Mouse (Mus musculus) urinary bladder, postnatal 10 days (tissue): ENCODE data around the gene Gpsm1.

Experiments
- DNase-seq: peaks from one replicate; pipeline ENCODE4 v3.0.0; 2022; ENCODE audit warnings: low spot score

Gpsm1 gene

GRCm38 (mm10) chr2:26315072-26315924, at the start of gene Gpsm1:
Gene Gpsm1, plus strand, starts transcription at chr2:26315515.
- DNase-seq, result peak; percentile 46

GRCm38 (mm10) chr2:26266066-26266742, 49.1 kb upstream of the Gpsm1 start:
- no peak for DNase-seq

GRCm38 (mm10) chr2:26268216-26268615, 47.1 kb upstream of the Gpsm1 start:
- DNase-seq, result no peak

GRCm38 (mm10) chr2:26273611-26274010, 41.7 kb upstream of the Gpsm1 start:
- DNase-seq, result no peak

GRCm38 (mm10) chr2:26279712-26280111, 35.6 kb upstream of the Gpsm1 start:
- no peak for DNase-seq

GRCm38 (mm10) chr2:26280594-26280993, 34.7 kb upstream of the Gpsm1 start:
- no peak for DNase-seq

- DNase-seq, result no peak
Measured at GRCm38 (mm10) chr2:26285804-26286203, 29.5 kb upstream of the Gpsm1 start.

- no peak for DNase-seq
Measured at GRCm38 (mm10) chr2:26286391-26286790, 28.9 kb upstream of the Gpsm1 start.

- DNase-seq, result no peak
Measured at GRCm38 (mm10) chr2:26290133-26290532, 25.2 kb upstream of the Gpsm1 start.

GRCm38 (mm10) chr2:26294457-26294856, 20.9 kb upstream of the Gpsm1 start, which contains the start of gene Ccdc187:
Gene Ccdc187, minus strand, starts transcription at chr2:26294557.
- DNase-seq, result no peak

GRCm38 (mm10) chr2:26296606-26297195, 18.6 kb upstream of the Gpsm1 start:
- no peak for DNase-seq

GRCm38 (mm10) chr2:26298208-26298855, 17.0 kb upstream of the Gpsm1 start:
- no peak for DNase-seq

GRCm38 (mm10) chr2:26298856-26299230, 16.5 kb upstream of the Gpsm1 start:
- no peak for DNase-seq

- DNase-seq, result no peak
Measured at GRCm38 (mm10) chr2:26299336-26299735, 16.0 kb upstream of the Gpsm1 start.

GRCm38 (mm10) chr2:26300161-26300807, 15.0 kb upstream of the Gpsm1 start:
- DNase-seq, result no peak

- DNase-seq, result peak; percentile 60
Measured at GRCm38 (mm10) chr2:26300808-26301174, 14.5 kb upstream of the Gpsm1 start.

- DNase-seq, result no peak
Measured at GRCm38 (mm10) chr2:26302005-26302503, 13.3 kb upstream of the Gpsm1 start.

GRCm38 (mm10) chr2:26304711-26305110, 10.6 kb upstream of the Gpsm1 start:
- no peak for DNase-seq

- DNase-seq, result no peak
Measured at GRCm38 (mm10) chr2:26305555-26305954, 9.8 kb upstream of the Gpsm1 start.

- DNase-seq, result no peak
Measured at GRCm38 (mm10) chr2:26306702-26307101, 8.6 kb upstream of the Gpsm1 start.

- no peak for DNase-seq
Measured at GRCm38 (mm10) chr2:26309739-26310138, 5.6 kb upstream of the Gpsm1 start.

- DNase-seq, result no peak
Measured at GRCm38 (mm10) chr2:26311936-26312335, 3.4 kb upstream of the Gpsm1 start.
